Mouse (Mus musculus) liver, embryonic 15.5 days (tissue): ENCODE results near the gene Cdc42se1. TPM values are rescaled to one million over a fixed set of nuclear protein-coding genes. Genes with fewer than 3 reads are reported as not detected.
A peak's percentile ranks its signal among the peaks of the same experiment; 100 is the strongest.

Experiments
- ATAC-seq: fragments of 200-750 bp; cut with Nextera tagmentation; 2 replicates; pipeline ENCODE4 v1.8.0; 2017; ENCODE audit warnings: moderate number of reproducible peaks, mild to moderate bottlenecking, moderate library complexity; ENCODE audit not compliant: insufficient read depth
- H3K27ac ChIP-seq: fragments of 300-500 bp; sonication (generic); replicated peaks from 2 replicates; pipeline ENCODE4 v1.5.1; 2015; ENCODE audit warnings: mild to moderate bottlenecking, inconsistent platforms
- H3K27me3 ChIP-seq: fragments of 300-500 bp; sonication (generic); 2 replicates; pipeline ENCODE4 v1.6.1; 2015; ENCODE audit warnings: mild to moderate bottlenecking, inconsistent platforms
- H3K36me3 ChIP-seq: fragments of 300-500 bp; sonication (generic); replicated peaks from 2 replicates; pipeline ENCODE4 v1.6.1; 2015; ENCODE audit warnings: moderate library complexity, mild to moderate bottlenecking, inconsistent platforms
- H3K4me1 ChIP-seq: fragments of 300-500 bp; sonication (generic); replicated peaks from 2 replicates; pipeline ENCODE4 v1.6.1; 2015; ENCODE audit warnings: inconsistent platforms
- H3K4me2 ChIP-seq: fragments of 300-500 bp; sonication (generic); 2 replicates; pipeline ENCODE4 v1.6.1; 2015; ENCODE audit warnings: moderate library complexity, mild to moderate bottlenecking, inconsistent platforms
- H3K4me3 ChIP-seq: fragments of 300-500 bp; sonication (generic); replicated peaks from 2 replicates; pipeline ENCODE4 v1.5.1; 2015; ENCODE audit warnings: mild to moderate bottlenecking, inconsistent platforms
- H3K9ac ChIP-seq: fragments of 300-500 bp; sonication (generic); 2 replicates; pipeline ENCODE4 v1.6.1; 2015; ENCODE audit warnings: moderate library complexity, mild to moderate bottlenecking, inconsistent platforms
- H3K9me3 ChIP-seq: fragments of 300-500 bp; sonication (generic); replicated peaks from 2 replicates; pipeline ENCODE4 v1.6.1; 2016; ENCODE audit warnings: inconsistent platforms
- WGBS: fragments of 180-500 bp; shearing (Covaris S2); methylation state at CpG from one replicate; pipeline ENCODE4 v1.1.7; 2015; ENCODE audit warnings: mixed read lengths; ENCODE audit not compliant: insufficient replicate concordance; 5-methylcytosine and 5-hydroxymethylcytosine counted together
- polyA plus RNA-seq: library from polyadenylated mRNA; unstranded; fragments of >200 nt; fragmentation: Nextera tagmentation; extraction: Ambion mirVana; gene quantifications from 2 replicates; pipeline ENCODE4 v1.2.1, GENCODE M21; 2015

Gene Cdc42se1
- polyA plus RNA-seq, 1 experiment from 2014 or later: 42.6 TPM

DNA sequence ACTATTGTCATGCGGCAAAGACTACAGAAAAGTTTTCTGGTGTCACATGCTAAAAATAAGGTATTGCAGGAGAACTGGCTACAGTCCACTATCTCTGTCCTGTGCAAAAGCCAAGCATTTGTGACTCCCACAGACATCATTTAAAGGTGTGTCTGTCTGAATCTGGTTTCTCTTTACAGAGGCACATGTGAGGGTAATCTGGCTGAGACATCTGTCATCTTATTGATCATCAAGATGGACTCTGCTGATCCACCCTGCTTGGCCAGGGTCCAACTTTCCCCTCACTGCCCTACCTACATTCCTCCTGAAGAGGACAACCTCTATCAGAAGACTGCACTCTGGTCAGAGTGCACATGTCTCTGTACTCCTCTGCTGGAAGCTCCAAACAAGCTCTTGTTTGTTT is 48.6 kb downstream of the Cdc42se1 start:
- Histone ChIP-seq H3K4me1 (peaks cover 71% of the 10 kb centered on the region), H3K27me3 (no peaks in the 10 kb centered on the region), H3K9me3 (no peaks in the 10 kb centered on the region), H3K4me2 (no peak overlapping the region), H3K4me3 (no peak overlapping the region), H3K36me3 (0 out of 2 replicates have a peak, but pooled peaks cover 3% of the 10 kb centered on the region), H3K9ac (no peak overlapping the region), H3K27ac (peak overlapping the region; percentile 48)
- 73% methylated on average over 1 of the region's 1 CpGs for WGBS
- no peak for ATAC-seq

DNA sequence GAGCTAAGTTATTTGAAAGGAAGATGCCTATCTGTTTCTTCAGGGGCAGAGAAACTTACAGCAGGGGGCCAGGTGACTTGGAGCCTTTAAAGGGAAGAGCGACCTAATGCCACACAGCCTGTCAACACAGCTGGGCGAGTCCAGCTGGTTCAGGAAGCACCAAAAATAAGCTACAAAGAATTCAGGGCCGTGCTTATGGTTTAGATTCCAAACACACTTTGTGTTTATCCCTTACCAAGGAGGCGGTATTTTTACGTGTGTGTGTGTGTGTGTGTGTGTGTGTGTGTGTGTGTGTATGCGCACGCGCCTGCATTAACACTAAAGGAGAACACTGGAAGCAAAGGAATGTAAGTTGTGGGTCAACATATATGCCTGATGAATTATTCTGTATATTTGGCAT is 52.2 kb downstream of the Cdc42se1 start:
- Histone ChIP-seq H3K4me2 (peak overlapping the region; percentile 80), H3K9ac (peak overlapping the region; percentile 78), H3K9me3 (no peaks in the 10 kb centered on the region), H3K27me3 (no peaks in the 10 kb centered on the region), H3K27ac (peak overlapping the region; percentile 99), H3K4me3 (peak overlapping the region; percentile 71), H3K4me1 (peaks cover 82% of the 10 kb centered on the region), H3K36me3 (0 out of 2 replicates have a peak, but pooled peaks cover 2% of the 10 kb centered on the region)
- WGBS: 10% methylated on average over 8 of the region's 8 CpGs
- no peak for ATAC-seq

DNA sequence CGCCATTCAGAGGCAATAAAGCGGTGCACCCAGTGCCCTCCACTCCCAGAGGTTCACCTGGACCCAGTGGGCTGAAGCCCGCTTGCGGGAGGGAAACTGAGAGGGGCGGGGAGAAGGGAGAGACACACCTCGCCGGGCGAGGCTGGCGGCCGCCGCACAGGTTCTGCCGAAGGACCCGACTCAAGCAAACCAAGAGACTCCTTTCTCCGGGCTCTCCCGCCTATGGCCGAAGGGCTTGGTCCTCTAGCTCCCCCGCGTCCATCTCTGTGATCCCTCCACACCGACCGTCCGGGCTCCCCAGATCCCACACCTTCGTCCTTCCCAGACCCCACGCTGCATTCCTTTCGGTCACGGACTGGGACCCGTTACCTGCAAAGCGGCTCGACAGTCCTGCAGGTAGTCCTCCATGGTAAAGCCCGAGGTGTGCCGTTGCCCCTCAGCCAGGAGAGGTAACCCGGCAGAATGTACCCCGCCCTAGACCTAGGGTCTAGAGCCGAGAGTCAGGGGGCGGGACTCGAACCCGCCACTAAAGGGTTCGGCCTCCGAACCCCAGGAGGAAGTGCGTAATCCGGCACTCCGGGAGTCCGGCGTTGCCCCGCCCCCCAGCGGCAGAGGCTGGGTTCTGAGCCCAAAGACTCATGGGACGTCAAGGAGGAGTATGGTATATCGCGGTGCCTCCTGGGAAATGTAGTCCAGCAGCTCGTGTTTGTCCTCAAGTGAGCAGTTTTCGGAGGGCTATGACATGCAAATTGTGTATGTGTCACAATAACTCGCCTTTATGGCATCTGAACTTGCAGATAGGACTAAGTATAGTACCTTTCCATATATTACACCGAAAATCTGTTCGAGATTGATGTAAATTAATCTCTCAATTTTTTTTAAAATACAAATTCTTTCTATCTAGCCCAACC is 52.9 kb downstream of the Cdc42se1 start, which contains the start of the genes Mindy1 and Prune1:
TSS of gene Mindy1 (plus strand) at position 130 of the 911 bp plus-strand sequence.
TSS of gene Prune1 (minus strand) at position 861 of the 911 bp plus-strand sequence.
- H3K27ac ChIP-seq: peak within 1 kb of the TSS; percentile 99
- peak; percentile 81 for ATAC-seq
- under 1% methylated on average over 53 of the region's 53 CpGs for WGBS

DNA sequence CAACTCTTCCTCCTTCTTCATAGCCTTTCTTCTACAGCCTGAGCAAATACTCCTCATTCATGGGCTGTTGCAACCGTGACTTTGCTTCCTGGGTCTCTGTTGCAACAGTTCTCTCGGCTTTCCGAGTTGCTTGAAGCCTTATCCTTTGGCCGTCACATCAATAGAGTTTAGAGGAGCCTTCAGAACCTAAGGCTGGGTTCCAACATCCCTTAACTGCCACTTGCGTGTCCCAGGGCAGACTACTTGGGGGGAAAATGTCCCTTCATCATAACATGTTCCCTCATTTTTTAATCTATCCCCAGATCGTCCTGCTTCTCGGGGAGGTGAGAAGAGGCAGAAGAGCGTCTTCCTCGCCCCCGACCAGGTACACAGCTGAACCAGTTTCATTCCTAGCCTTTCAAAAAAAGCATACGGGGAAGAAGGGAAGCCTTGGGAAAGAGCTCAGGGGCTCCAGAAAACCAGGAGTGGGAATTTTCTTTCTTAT is 53.9 kb downstream of the Cdc42se1 start:
- no peaks in the 10 kb centered on the region for H3K9me3 ChIP-seq
- H3K36me3 ChIP-seq: peaks cover 6% of the 10 kb centered on the region
- no peaks in the 10 kb centered on the region for H3K27me3 ChIP-seq
- peak overlapping the region; percentile 71 for H3K4me3 ChIP-seq
- H3K4me2 ChIP-seq: peak overlapping the region; percentile 80
- ATAC-seq: peak; percentile 33
- H3K4me1 ChIP-seq: peaks cover 77% of the 10 kb centered on the region
- peak overlapping the region; percentile 82 for H3K9ac ChIP-seq
- under 1% methylated on average over 11 of the region's 11 CpGs for WGBS
- H3K27ac ChIP-seq: peak overlapping the region; percentile 99

More for the DNA sequence above, 52.9 kb downstream of the Cdc42se1 start, which contains the start of the genes Mindy1 and Prune1:
- H3K27me3 ChIP-seq: no peaks in the 10 kb centered on the region
- no peaks in the 10 kb centered on the region for H3K9me3 ChIP-seq
- peak within 1 kb of the TSS; percentile 82 for H3K9ac ChIP-seq
- H3K4me1 ChIP-seq: peaks cover 83% of the 10 kb centered on the region
- 0 out of 2 replicates have a peak, but pooled peaks cover 2% of the 10 kb centered on the region for H3K36me3 ChIP-seq
- peak within 1 kb of the TSS; percentile 71 for H3K4me3 ChIP-seq
- peak within 1 kb of the TSS; percentile 80 for H3K4me2 ChIP-seq

DNA sequence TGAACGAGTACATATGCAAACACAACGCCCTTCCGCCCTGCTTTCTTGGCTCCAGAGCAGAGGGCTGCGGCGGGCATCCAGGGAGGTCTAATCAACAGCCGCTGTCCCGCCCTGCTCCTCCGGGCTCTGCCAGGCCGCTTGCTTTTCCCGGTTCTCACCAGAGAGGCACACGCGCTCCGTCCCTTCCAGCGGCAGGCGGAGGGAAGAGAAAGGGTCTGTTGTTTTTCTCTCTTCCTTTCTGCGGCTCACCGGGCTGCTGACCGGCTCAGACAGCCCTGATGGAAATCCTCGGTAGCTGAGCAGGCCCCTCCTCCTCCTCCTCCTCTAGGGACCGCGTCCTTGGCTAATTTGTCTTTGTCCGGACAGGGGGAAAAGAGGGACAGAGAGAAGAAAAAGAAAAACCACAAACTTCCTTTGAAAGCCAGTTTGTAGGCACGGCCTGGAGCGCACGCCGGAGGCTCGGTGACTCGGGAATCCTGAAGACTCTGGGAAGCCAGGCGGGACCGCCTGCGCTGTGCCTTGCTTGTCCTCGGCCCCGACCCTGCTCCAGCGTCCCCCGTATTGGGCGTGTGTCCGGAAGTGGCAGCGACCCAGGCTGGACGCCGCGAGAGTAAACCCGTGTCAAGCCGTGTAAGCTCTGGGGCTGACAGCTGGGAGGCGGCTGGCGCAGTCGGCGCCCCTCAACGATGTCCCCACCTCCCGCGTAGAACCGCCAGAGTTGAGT is 54.5 kb downstream of the Cdc42se1 start:
- Histone ChIP-seq H3K4me2 (peak overlapping the region; percentile 80), H3K9ac (peak overlapping the region; percentile 82), H3K4me1 (peaks cover 71% of the 10 kb centered on the region), H3K27ac (peak overlapping the region; percentile 99), H3K9me3 (no peaks in the 10 kb centered on the region), H3K4me3 (peak overlapping the region; percentile 71), H3K27me3 (no peaks in the 10 kb centered on the region), H3K36me3 (peaks cover 13% of the 10 kb centered on the region)
- ATAC-seq: peak; percentile 75
- WGBS: under 1% methylated on average over 51 of the region's 51 CpGs

DNA sequence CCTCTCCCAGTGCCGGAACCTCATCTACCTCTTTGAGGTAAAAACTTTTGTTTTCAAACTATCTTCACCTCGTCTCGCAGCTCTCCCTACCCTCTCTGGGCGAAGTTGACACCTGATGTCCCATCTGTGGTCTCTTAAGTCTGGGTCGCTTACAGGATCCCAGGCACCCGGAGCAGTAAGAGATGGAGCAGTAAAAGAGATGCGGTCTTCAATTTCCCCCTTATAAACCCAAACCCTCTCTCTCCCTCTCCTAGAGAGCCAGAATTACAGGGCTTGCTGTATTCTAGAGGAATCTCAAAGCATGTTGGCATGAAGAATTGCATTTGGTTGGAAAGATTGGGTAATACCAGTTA is 55.0 kb downstream of the Cdc42se1 start:
- Histone ChIP-seq H3K4me1 (peaks cover 66% of the 10 kb centered on the region), H3K4me2 (peak overlapping the region; percentile 80), H3K27ac (peak overlapping the region; percentile 99), H3K4me3 (peak overlapping the region; percentile 71), H3K9me3 (no peaks in the 10 kb centered on the region), H3K36me3 (peaks cover 18% of the 10 kb centered on the region), H3K27me3 (no peaks in the 10 kb centered on the region), H3K9ac (peak overlapping the region; percentile 82)
- ATAC-seq: no peak
- WGBS: 2% methylated on average over 7 of the region's 7 CpGs

DNA sequence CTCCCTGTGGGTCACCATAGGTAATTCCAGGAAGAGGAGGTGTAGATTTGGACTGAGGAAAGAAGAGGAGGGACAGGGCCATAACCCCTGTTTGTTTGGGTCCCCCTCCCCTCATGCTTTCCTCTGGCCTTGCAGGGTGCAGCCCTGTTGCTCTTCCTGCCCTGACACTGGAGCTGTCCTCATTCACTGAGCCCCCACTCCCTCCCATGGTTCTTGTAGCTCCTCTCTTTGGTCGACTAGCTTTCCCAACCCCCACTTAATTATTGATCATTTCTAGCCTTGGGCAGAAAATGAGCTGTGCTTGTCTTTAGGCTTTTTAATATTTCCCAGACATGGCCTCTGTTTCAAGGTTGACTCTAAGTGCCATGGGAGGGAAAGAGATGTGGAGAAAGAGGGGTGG is 55.5 kb downstream of the Cdc42se1 start:
- ATAC-seq: no peak
- peaks cover 61% of the 10 kb centered on the region for H3K4me1 ChIP-seq

DNA sequence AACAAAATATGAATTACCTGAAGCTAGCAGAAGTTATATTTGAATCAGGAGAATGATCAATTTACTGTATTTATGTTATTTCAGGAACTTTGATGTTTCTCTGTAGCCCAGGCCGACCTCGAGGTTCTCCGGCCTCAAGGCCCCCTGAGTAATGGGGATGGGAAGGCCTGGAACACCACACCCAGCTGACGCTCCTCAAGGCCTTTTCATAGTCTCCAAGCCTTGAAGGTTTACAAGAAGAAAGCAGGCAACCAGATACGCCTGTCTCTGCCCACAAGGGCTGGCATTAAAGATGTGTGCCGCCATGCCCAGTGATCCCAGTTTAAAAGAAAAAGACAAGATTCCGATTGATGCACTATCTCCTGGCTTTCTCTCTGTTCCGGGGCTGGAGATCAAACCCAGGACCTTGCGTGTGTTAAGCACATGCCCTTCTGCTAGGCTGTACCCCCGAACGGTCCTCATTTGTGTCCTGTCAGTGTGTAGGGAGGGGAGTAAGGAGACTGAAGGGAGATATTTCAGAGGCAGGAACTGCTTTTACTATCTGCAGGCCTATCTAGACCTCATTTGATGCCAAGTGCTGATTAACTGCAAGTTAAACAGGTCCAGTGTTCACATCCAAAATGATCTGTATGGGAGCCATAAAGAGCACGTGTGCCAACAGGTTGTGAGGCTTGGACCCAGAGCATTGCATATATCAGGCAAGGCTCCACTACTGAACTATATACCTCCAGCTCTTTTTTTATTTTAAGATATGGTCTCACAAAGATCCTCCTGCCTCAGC is 56.2 kb downstream of the Cdc42se1 start:
- Histone ChIP-seq H3K9ac (peak overlapping the region; percentile 82; the same call in 1 of the 2 replicates), H3K27me3 (no peaks in the 10 kb centered on the region), H3K27ac (0 out of 2 replicates have a peak overlapping the region, but pooled peaks have one; percentile 33), H3K4me2 (peak overlapping the region; percentile 80), H3K36me3 (peaks cover 26% of the 10 kb centered on the region), H3K9me3 (no peaks in the 10 kb centered on the region), H3K4me3 (peak overlapping the region; percentile 71), H3K4me1 (peaks cover 54% of the 10 kb centered on the region)
- WGBS: 83% methylated on average over 12 of the region's 12 CpGs
- ATAC-seq: no peak

More for the DNA sequence above, 55.5 kb downstream of the Cdc42se1 start:
- 19% methylated on average over 1 of the region's 1 CpGs for WGBS
- H3K9ac ChIP-seq: peak overlapping the region; percentile 82
- H3K27me3 ChIP-seq: no peaks in the 10 kb centered on the region
- peaks cover 21% of the 10 kb centered on the region for H3K36me3 ChIP-seq
- H3K4me2 ChIP-seq: peak overlapping the region; percentile 80
- H3K9me3 ChIP-seq: no peaks in the 10 kb centered on the region
- peak overlapping the region; percentile 71 for H3K4me3 ChIP-seq
- peak overlapping the region; percentile 99 for H3K27ac ChIP-seq

DNA sequence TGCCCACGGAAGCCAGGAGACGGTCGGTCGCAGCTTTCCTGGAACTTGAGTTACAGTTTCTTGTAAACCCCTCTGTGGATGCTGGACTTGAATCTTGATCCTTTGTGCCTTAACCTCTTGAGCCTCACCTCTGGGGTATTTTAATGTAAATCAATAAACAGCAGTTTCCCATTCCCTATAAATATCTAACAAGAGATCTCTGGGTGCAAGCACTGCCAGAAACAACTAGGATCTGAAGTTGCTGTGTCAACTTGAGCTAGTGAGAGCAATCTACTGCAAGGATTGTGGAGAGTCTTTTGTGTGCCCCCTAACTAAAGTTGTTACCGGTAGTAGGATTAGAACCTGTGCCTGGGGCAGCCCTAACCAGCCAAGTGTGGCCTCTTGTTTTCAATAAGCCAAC is 56.9 kb downstream of the Cdc42se1 start:
- H3K36me3 ChIP-seq: peaks cover 33% of the 10 kb centered on the region
- ATAC-seq: no peak
- H3K9me3 ChIP-seq: no peaks in the 10 kb centered on the region
- no peak overlapping the region for H3K9ac ChIP-seq
- no peak overlapping the region for H3K4me2 ChIP-seq
- H3K4me1 ChIP-seq: peaks cover 49% of the 10 kb centered on the region
- H3K27me3 ChIP-seq: no peaks in the 10 kb centered on the region
- H3K4me3 ChIP-seq: no peak overlapping the region
- H3K27ac ChIP-seq: 0 out of 2 replicates have a peak overlapping the region, but pooled peaks have one; percentile 4
- WGBS: 89% methylated on average over 5 of the region's 5 CpGs
